Mouse (Mus musculus): ENCODE measurements at regions not wholly inside any gene's neighbourhood (a gene's known extent, or its start where the extent isn't known, plus 50 kb on each side); places are given as distances from the start of the nearest gene placed in this dataset.

DNA sequence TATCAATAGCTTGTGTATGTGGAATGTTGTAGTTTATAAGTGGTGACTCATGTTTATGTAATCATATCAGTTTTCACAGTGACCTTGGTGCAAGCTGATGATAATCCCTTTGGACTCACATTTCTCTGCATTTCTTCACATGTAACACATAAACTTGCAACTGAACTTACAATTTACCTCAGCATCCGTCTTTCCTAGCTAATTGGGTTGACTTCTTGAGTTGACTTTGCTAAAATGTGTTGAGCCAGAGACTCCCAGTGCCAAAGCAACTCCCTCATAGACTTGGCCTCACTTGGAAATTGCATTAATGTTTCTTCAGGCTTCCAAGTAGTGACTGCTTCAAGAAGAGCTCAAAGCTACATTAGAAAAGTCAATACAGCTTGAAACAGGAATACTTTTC lies 172.4 kb downstream of the Rdh14 start:
- TF ChIP-seq CTCF (IDR thresholded peaks at IDR 0.05; ENCODE audit: extremely low read depth, insufficient read depth, insufficient read length, insufficient replicate concordance) (no peak), POLR2A (IDR thresholded peaks at IDR 0.05; ENCODE audit: low read depth, low read length) (no peak)
